Mouse (Mus musculus): Measurements from ENCODE around the gene Dlx1. TPM values are rescaled to one million over a fixed set of nuclear protein-coding genes. Genes with fewer than 3 reads are reported as not detected.
A peak's percentile ranks its signal among the peaks of the same experiment; 100 is the strongest.

The Dlx1 gene
- polyA plus RNA-seq, 1 experiment: not detected

DNA sequence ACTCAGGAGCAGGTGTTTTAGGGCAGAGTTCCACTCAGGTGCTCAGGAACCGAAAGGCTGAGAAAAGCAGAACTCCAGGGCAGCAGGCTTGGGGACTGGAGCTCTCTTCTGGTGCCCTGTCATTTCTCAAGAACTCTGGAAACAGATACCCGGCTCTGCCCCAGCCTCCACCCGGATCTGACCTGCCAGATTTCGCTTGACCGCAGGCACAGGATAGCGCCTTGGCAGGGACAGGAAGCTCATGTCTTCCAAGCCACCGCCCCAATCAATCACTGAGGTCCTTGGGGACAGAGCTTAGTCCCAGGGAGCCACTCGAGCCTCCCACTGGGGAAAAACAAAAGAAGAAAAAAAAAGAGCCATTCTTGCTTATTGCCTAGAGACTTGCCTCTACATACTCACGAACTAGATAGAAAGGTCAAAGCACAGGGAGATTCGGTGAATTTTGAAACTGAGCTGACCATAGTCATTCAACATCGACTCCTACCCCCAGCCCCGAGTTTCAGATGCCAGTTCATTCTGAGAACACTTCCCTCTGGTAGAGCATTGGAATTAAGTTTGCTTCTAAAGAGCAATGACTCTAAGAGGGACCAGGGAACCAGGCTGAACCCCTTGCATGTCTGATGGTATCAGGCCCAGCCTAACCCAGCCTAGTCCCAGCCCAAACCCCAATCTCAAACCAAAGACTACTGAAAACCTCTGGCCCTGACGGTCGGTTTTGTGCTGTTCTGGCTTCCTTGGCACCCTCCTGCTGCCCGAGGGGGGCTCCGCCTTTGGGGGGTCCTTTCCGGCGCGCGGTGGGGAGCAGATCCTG lies 6.5 kb downstream of the Dlx1 start:
- Histone ChIP-seq H3K4me3 (ENCODE audit: insufficient read depth, low read depth, low read length) (no peak overlapping the region), H3K4me1 (ENCODE audit: control insufficient read depth, insufficient read depth, insufficient read length, low read length) (peaks cover 9% of the 10 kb centered on the region; the same call in 1 of the 2 replicates), H3K27ac (replicated peaks; ENCODE audit: low read depth, low read length) (no peak overlapping the region)

DNA sequence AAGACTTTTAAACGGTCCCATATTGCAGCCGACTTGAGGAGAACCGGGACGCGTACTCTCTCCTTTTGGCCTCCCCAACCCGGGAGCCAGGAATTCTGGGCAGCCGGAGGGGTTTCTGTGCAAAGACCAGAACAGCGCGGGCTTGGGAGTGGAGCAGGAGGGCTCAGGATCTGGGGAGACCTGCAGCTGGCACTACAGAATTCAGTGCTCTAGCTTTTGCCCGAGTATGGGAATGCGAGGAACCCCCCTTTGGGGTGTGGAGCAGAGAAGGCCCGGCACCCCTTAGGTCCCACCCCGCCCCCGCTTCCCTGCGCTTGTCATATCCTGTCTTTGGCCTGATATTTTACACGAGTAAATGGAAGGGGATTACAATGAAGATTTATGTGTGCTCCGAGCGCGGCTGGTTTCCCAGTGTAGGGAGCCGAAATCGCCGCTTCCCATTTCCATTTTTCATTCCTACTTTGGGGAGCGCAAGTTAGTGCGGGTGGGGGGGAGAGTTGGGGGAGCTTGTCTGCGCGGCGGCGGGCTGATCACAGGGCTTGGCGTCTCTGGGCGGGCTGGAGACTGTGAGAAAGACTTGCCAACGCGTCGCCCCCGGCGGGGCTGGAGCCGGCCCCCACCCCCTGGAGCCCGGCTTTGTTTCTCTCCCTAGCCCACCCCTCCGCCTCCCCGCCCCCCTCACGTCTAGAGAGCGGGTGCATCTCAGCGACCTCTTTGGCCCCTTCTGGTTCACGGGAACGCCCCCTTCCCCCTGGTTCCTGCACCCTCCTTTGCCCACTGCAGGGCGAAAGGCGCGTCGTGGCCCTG lies 12.9 kb downstream of the Dlx1 start:
- Histone ChIP-seq H3K27ac (replicated peaks; ENCODE audit: low read depth, low read length) (no peak overlapping the region), H3K4me1 (ENCODE audit: control insufficient read depth, insufficient read depth, insufficient read length, low read length) (peaks cover 3% of the 10 kb centered on the region; the same call in 1 of the 2 replicates), H3K4me3 (ENCODE audit: insufficient read depth, low read depth, low read length) (0 out of 2 replicates have a peak overlapping the region, but pooled peaks have one; percentile 1)

- no peak overlapping the region for H3K4me3 ChIP-seq (ENCODE audit: insufficient read depth, low read depth, low read length)
- no peak overlapping the region for H3K27ac ChIP-seq (replicated peaks; ENCODE audit: low read depth, low read length)
- peaks cover 3% of the 10 kb centered on the region; the same call in 1 of the 2 replicates for H3K4me1 ChIP-seq (ENCODE audit: control insufficient read depth, insufficient read depth, insufficient read length, low read length)
Observed at GRCm38 (mm10) chr2:71541418-71542226, 13.7 kb downstream of the Dlx1 start.

GRCm38 (mm10) chr2:71542227-71542815 lies 14.4 kb downstream of the Dlx1 start:
- no peak overlapping the region for H3K4me3 ChIP-seq (ENCODE audit: insufficient read depth, low read depth, low read length)

DNA sequence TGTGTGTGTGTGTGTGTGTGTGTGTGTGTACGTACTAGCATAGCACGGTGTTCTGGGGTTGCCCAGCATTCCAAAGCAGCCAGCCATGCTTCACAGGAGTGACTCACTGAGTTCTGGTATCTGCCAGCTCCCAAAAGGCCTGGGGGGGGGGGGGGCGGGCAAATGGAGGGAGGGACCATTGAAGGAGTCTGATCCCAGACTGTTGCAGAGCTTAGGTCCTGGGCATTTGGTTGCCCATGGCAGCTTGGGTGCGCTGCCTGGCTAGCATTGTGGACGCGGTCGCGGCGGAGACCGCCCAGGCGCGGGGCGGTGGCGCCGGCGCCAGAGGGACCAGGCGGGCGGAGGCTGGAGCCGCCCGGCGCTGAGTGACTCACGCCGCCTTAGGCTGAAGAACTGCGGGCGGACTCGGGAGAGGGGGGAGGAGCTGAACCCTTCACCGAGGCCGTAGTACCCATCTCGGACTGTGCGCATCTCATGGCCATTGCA lies 14.9 kb downstream of the Dlx1 start:
- Histone ChIP-seq H3K4me3 (ENCODE audit: insufficient read depth, low read depth, low read length) (no peak overlapping the region), H3K4me1 (ENCODE audit: control insufficient read depth, insufficient read depth, insufficient read length, low read length) (peaks cover 3% of the 10 kb centered on the region; the same call in 1 of the 2 replicates), H3K27ac (replicated peaks; ENCODE audit: low read depth, low read length) (no peak overlapping the region)

More at GRCm38 (mm10) chr2:71542227-71542815, 14.4 kb downstream of the Dlx1 start:
- Histone ChIP-seq H3K27ac (replicated peaks; ENCODE audit: low read depth, low read length) (no peak overlapping the region), H3K4me1 (ENCODE audit: control insufficient read depth, insufficient read depth, insufficient read length, low read length) (peaks cover 3% of the 10 kb centered on the region; the same call in 1 of the 2 replicates)

GRCm38 (mm10) chr2:71543531-71543930 lies 15.6 kb downstream of the Dlx1 start:
- Histone ChIP-seq H3K27ac (replicated peaks; ENCODE audit: low read depth, low read length) (no peak overlapping the region), H3K4me3 (ENCODE audit: insufficient read depth, low read depth, low read length) (no peak overlapping the region), H3K4me1 (ENCODE audit: control insufficient read depth, insufficient read depth, insufficient read length, low read length) (peaks cover 3% of the 10 kb centered on the region; the same call in 1 of the 2 replicates)

DNA sequence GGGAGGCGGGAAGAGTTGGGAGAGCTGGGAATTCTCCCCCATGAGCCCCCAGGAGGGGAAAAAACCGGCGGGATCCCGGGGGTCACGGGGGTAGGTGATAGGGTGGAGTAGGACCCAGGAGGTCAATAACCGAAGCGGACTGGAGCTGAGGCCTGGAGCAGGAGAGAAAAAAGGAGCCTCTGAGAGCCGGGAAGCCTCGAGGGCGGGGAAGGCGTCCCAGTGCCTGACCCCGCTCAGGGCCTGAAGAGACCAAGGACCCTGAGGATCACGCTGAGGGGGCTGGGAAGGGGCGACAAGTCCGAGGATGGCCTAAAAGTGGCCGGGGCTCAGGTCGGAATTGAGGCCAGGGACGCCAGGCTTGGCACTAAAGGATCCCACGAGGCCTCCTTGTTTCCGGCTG lies 16.0 kb downstream of the Dlx1 start:
- no peak overlapping the region for H3K4me3 ChIP-seq (ENCODE audit: insufficient read depth, low read depth, low read length)
- peaks cover 3% of the 10 kb centered on the region; the same call in 1 of the 2 replicates for H3K4me1 ChIP-seq (ENCODE audit: control insufficient read depth, insufficient read depth, insufficient read length, low read length)
- H3K27ac ChIP-seq (replicated peaks; ENCODE audit: low read depth, low read length): no peak overlapping the region

GRCm38 (mm10) chr2:71544391-71545285 lies 16.7 kb downstream of the Dlx1 start:
- H3K4me1 ChIP-seq (ENCODE audit: control insufficient read depth, insufficient read depth, insufficient read length, low read length): peaks cover 3% of the 10 kb centered on the region; the same call in 1 of the 2 replicates
- no peak overlapping the region for H3K27ac ChIP-seq (replicated peaks; ENCODE audit: low read depth, low read length)
- no peak overlapping the region; the same call in 1 of the 2 replicates for H3K4me3 ChIP-seq (ENCODE audit: insufficient read depth, low read depth, low read length)

GRCm38 (mm10) chr2:71545401-71545881 lies 17.5 kb downstream of the Dlx1 start:
- H3K27ac ChIP-seq (replicated peaks; ENCODE audit: low read depth, low read length): no peak overlapping the region
- H3K4me3 ChIP-seq (ENCODE audit: insufficient read depth, low read depth, low read length): peak overlapping the region; percentile 30

DNA sequence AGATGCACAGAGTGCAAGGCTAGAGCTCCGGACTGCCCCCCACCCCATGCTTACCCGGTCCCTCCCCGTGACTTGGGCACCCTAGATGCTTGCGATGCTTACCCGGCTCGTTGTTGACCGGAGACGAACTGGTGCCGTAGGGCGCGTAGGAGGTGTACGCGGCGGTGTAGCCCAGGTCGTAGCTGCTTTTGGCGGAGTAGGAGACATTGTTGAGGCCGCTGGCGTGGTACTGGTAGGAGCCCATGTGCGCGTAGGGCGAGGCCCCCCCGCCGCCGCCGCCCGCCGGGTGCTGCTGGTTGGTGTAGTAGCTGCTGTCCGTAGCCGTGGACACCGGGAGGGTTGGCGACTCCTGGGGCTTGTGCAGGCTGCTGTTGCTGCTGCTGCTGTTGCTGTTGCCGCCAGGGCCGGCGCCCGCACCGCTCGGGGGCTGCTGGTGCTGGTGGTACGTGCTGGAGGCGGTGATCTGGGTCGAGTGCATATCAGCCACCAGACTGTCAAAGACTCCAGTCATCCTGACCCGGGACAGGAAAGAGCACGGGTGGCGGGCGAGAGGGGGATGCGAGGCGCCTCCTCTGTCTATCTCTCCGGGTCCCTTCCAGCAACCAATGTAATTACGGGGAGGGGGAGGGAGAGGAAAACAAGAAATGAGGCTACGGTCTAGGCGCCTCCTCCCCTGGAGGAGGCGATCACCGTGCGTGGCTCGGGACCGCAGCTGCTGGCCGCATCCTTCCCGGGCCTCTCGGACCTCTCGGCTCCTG lies 18.1 kb downstream of the Dlx1 start:
- Histone ChIP-seq H3K27ac (replicated peaks; ENCODE audit: low read depth, low read length) (no peak overlapping the region), H3K4me1 (ENCODE audit: control insufficient read depth, insufficient read depth, insufficient read length, low read length) (no peaks in the 10 kb centered on the region; the same call in 1 of the 2 replicates), H3K4me3 (ENCODE audit: insufficient read depth, low read depth, low read length) (peak overlapping the region; percentile 30)

More at GRCm38 (mm10) chr2:71545401-71545881, 17.5 kb downstream of the Dlx1 start:
- peaks cover 2% of the 10 kb centered on the region; the same call in 1 of the 2 replicates for H3K4me1 ChIP-seq (ENCODE audit: control insufficient read depth, insufficient read depth, insufficient read length, low read length)

- H3K4me3 ChIP-seq (ENCODE audit: insufficient read depth, low read depth, low read length): peak within 1 kb of the TSS; percentile 30
Observed at GRCm38 (mm10) chr2:71546640-71547071, 18.7 kb downstream of the Dlx1 start, which contains the start of gene Dlx2. Dlx2 (minus strand) TSS chr2:71546754.

DNA sequence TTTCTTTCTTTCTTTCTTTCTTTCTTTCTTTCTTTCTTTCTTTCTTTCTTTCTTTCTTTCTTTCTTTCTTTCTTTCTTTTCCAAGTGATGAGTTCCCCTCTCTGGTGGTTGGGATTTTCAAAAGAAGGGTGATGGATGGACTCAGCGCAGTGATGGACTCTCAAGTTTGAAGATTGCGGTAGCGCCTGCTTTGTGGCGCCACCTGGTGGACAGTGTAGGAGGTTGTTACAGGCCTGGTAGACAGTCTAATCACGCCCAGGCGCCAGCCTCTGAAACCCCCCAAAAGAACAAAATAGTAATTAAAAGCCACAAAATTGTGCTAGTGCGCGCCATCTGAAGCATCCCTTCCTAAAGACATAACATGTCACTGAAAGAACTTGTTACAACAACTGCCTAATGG lies 19.9 kb downstream of the Dlx1 start:
- no peaks in the 10 kb centered on the region; the same call in 1 of the 2 replicates for H3K4me1 ChIP-seq (ENCODE audit: control insufficient read depth, insufficient read depth, insufficient read length, low read length)
- H3K4me3 ChIP-seq (ENCODE audit: insufficient read depth, low read depth, low read length): no peak overlapping the region
- no peak overlapping the region for H3K27ac ChIP-seq (replicated peaks; ENCODE audit: low read depth, low read length)

More at GRCm38 (mm10) chr2:71546640-71547071, 18.7 kb downstream of the Dlx1 start, which contains the start of gene Dlx2:
- Histone ChIP-seq H3K4me1 (ENCODE audit: control insufficient read depth, insufficient read depth, insufficient read length, low read length) (no peaks in the 10 kb centered on the region; the same call in 1 of the 2 replicates), H3K27ac (replicated peaks; ENCODE audit: low read depth, low read length) (no peak within 1 kb of the TSS)

Data from brown adipose tissue, adult 24 weeks (tissue).